Mouse (Mus musculus): ENCODE measurements around the gene Rps18.
A peak's percentile ranks its signal among the peaks of the same experiment; 100 is the strongest.
"Not testable (repeated sequence)": the region's sequence is repeated elsewhere in the genome, so short reads cannot be mapped to it uniquely, and the experiment has no call there.

Rps18 gene

GRCm38 (mm10) chr17:33968489-33968888 is 12.7 kb upstream of the Rps18 start:
- peak; percentile 70 for DNase-seq (ENCODE audit: low spot score)

DNA sequence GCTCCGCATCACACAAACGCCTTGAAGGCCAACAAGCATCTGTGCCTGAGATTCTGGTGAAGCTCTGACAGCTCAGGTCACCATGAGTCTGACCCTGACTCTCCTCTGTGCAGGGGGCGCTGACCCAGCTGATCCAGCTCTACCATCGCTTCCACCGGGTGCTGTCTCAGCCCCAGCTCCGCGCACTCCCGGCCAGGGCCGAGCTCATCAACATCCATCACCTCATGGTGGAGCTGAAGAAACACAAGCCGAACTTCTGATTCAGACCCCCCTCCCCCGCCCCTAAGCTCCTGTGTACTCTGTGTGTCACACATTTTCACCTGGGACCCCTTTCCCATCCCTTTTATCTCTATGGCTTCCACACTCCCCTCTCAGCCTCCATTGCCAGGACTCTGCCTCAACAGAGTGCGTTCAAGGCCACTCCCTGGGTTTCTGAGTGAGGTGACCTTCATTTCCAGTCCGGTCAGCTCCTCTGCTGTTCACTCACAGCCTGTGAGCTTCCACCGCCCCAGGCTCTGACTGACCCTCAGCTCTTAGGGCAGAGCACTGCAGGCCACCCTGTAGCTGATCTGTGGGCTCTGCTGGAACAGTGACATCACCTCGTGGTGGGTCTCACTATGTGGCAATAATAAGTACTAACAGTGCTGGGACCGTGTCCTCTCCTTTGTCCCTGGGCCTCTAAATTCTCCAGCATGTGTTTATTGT is 10.2 kb upstream of the Rps18 start:
- DNase-seq (ENCODE audit: low spot score): no peak

DNA sequence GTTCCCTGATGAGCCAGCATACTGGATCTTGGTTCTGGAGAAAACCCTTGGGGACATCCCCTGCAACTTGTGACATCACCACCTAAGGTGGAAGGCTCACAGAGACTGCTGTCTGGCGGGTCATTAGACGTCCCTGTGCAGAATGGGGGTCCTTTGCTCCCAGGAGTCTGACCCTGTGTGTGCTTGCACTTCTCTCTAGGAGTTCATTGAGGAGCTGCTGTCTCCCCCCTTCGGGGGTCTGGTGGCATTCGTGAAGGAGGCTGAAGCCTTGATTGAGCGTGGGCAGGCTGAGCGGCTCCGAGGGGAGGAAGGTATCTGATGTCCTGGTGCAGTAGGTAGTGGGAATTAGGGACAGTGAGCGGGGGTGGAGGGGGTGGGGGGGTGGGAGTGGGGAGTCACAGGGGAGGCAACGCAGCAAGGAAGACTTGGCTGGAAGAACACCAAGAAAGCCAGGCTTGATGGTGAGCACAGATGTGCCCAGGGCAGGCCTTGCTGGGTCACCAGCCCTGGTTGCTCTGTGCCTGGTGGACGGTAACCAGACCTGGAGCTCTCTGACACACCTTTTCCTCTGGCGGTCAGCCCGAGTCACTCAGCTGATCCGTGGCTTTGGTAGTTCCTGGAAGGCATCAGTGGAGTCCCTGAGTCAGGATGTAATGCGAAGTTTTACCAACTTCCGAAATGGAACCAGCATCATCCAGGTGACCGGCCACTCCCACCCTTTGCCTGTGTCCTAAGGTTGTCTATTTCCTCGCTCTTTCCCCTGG is 9.5 kb upstream of the Rps18 start:
- no peak for DNase-seq (ENCODE audit: low spot score)

DNA sequence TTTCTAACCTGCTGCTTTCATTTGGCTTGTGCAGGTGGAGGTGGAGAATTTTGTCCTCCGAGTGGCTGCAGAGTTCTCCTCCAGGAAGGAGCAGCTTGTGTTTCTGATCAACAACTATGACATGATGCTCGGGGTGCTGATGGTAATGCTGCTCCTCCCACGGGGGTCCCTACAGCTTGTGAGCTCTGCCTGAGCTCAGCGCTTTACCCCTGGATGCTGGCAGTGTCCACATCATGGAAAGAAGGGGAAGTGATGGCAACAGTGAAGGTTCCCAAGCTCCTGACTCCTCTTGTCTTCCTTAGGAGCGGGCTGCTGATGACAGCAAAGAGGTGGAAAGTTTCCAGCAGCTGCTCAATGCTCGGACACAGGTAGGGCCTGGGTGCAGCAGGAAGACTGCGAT is 7.1 kb upstream of the Rps18 start:
- no peak for DNase-seq (ENCODE audit: low spot score)

DNA sequence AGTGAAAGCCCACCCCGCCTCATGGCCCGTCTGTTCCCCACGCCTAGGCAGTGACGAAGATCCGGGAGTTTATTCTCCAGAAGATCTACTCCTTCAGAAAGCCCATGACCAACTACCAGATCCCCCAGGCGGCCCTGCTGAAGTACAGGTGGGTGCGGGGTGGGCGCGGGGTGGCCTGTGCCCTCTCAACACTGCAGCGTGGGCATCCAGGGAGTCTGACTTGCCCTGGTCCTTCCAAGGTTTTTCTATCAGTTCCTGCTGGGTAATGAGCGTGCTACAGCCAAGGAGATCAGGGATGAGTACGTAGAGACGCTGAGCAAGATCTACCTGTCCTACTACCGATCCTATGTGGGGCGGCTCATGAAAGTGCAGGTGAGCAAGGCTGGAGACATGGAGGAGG is 4.1 kb upstream of the Rps18 start:
- DNase-seq (ENCODE audit: low spot score): no peak

DNA sequence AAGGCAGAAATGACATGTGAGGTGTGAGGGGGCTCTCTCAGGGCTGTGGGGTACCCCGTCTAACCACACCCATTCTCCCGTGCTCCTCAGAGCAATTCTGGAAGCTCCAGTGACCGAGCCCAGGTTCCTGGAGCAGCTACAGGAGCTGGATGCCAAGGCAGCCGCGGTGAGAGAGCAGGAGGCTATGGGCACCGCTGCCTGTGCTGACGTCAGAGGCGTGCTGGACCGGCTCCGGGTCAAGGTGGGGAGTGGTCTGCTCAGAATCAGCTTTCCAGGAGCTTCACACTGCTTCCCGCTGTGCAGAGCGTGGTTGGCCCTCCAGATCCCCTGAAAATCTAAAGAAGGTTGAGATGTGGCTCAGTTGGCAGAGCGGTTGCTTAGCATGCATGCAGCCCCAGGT is 3.3 kb upstream of the Rps18 start:
- DNase-seq (ENCODE audit: low spot score): no peak

- DNase-seq (ENCODE audit: low spot score): no peak
Measured at GRCm38 (mm10) chr17:33958451-33958850, 2.6 kb upstream of the Rps18 start.

GRCm38 (mm10) chr17:33957493-33957892 is 1.7 kb upstream of the Rps18 start:
- no peak for DNase-seq (ENCODE audit: low spot score)

DNA sequence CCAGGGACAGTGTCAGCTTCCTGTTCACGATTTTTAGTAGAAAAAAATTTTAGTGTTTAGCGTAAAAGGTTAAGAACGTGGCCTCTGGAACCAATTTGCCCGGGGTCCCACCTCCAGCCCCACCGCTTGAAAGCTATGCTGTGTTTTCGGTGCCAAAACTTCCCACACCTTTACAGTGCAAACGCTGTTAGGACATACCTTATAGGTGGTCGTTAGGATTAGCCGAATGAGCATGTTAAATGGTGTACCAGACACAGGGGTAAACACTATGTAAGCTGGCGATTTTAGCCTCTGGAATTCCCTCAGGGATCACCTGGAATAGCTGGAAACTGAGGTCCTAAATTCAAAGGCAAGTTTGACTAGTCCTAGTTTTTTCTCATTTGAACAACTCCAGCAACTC is 535 bp upstream of the Rps18 start:
- no peak for DNase-seq (ENCODE audit: low spot score)

GRCm38 (mm10) chr17:33954646-33955554 is 901 bp downstream of the Rps18 start:
- no peak for DNase-seq (ENCODE audit: low spot score)

- no peak for DNase-seq (ENCODE audit: low spot score)
Measured at GRCm38 (mm10) chr17:33953961-33954565, 1.7 kb downstream of the Rps18 start.

- DNase-seq (ENCODE audit: low spot score): no peak
Measured at GRCm38 (mm10) chr17:33953310-33953709, 2.5 kb downstream of the Rps18 start.

DNA sequence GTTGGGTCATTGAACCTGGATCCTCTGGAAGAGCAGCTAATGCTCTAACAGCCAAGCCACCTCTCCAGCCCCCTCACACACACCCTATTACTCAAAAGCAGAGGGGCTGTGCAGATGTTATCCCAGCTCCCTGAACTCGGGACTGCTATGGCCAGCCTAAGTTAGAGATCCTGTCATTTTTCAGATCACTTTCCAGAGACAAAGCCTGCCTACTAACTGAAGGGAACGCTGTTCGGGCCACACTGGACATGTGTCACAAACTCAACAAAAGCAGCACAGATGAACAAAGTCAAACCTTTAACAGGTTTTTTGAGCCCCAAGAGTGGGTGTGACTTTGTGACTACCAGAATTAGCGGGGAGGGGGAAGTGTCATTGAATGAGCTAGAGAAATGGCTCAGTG is 2.9 kb downstream of the Rps18 start:
- no peak for DNase-seq (ENCODE audit: low spot score)

DNA sequence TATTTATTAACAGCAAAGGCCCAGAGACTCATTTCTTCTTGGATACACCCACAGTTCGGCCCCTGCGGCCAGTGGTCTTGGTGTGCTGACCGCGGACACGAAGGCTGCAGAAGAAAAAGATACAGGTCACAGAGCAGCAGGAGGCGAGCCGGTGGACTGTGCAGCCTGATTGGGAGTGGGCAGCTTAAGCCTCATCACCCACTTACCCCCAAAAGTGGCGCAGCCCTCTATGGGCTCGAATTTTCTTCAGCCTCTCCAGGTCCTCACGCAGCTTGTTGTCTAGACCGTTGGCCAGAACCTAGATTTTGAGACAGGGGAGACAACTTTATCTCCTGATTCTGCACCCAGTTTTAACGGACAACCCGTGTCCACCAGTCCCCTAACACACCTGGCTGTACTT is 3.8 kb downstream of the Rps18 start:
- not testable (repeated sequence) for DNase-seq (ENCODE audit: low spot score)

GRCm38 (mm10) chr17:33951021-33951946 is 4.5 kb downstream of the Rps18 start, which contains the start of gene B3galt4:
TSS of gene B3galt4 (minus strand) at chr17:33951488.
- DNase-seq (ENCODE audit: low spot score): peak; percentile 66

DNA sequence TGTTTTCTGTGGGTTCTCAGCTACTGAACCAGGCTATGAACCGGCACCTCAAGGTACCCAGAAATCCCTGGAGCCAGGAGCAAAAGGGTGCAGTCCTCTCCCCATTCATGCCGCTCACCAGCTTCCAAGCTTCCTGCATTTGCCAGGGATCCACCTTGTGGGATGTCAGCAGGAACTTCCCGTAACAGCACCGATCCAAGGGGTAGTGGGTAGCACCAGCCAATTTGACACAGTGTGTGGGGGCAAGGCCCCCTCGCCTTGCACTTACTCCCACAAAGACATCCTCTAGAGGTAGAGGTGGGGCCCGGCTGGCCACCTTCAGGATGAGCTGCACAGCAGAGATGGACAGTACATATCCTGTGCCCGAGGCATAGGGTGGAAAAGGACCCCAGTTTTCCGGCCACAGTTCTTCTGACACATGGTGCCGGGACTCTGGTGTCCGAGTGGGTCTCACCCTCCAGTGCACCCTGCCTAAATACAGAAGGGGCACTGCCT is 5.6 kb downstream of the Rps18 start:
- no peak for DNase-seq (ENCODE audit: low spot score)

- DNase-seq (ENCODE audit: low spot score): no peak
Measured at GRCm38 (mm10) chr17:33948905-33949537, 6.8 kb downstream of the Rps18 start.

GRCm38 (mm10) chr17:33948090-33948904 is 7.5 kb downstream of the Rps18 start:
- DNase-seq (ENCODE audit: low spot score): no peak

DNA sequence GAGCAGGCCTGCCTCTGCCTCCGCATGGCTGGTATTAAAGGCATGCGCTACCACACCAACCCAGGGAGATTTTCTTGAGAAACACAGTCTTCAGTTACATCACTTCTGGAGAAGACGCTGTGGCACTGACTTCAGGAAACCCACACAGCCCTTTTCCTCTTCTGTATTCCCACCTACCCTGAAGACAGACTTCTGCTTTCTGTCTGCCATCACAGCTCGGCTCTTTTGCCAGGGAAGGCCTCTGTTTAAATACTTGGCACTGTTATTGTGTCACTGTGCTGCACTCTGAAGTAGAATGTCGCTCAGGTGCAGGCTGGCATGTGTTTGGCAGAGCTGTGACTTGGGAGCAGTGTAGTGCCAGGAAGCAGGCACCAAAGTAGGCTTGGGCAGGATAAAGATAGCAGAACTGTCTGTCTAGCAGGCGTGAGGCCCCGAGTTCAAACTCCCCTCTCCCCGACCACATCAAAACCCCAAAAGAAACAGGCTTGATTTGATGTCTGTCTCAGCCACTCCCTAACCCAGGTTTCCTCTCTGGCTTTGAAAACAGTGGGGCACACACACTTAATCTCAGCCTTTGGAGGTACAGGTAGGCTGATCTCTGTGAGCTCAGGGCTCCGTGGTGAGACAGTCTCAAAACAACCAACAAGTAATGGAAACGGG is 8.2 kb downstream of the Rps18 start:
- no peak for DNase-seq (ENCODE audit: low spot score)

Measured in urinary bladder, postnatal 25 days (tissue).